Mouse (Mus musculus): ENCODE results near the gene Ptch2. TPM values are rescaled to one million over a fixed set of nuclear protein-coding genes. Genes with fewer than 3 reads are reported as not detected.

The Ptch2 gene
- total RNA-seq, 4 experiments from 2014 or later, result 0.44 to 1.0 (median 0.58) TPM

DNA sequence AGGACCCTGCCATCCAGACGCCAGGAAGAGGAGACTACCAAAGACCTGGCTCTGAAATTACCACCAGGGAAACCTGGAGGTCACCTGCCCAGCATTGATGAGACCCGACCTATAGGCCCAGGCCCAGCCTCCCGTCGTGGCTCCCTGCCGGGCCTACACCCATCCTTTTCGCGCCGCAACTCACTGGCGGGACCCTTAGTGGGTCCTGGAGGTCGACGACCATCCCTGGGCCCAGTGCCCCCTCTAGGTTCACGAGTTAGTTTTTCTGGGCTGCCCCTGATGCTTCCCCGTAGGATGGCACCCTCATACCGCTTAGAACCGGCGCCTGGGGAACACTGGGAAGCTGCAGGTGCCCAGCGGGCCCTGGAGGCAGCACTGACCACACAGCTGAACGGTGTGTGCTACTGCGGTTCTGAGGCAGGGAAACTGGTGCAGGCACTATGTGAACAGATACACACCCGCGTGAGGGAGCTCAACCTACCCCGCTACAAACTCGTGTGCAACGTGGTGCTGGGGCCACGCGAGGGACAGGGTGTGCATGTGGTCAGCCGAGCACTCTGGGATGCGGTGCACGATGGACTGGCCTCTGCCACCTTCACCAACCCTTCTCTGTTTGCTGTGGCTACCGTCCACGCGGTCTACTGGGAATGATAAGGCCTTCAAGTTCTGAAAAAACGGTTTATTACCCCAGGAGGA, 32.3 kb downstream of the Ptch2 start:
- DNase-seq (ENCODE audit: low spot score), result no peak

GRCm38 (mm10) chr4:117130790-117131189, 34.9 kb downstream of the Ptch2 start:
- no peak for DNase-seq (ENCODE audit: low spot score)

- no peak for DNase-seq (ENCODE audit: low spot score)
These were observed 35.3 kb downstream of the Ptch2 start for GRCm38 (mm10) chr4:117131198-117131597.

DNA sequence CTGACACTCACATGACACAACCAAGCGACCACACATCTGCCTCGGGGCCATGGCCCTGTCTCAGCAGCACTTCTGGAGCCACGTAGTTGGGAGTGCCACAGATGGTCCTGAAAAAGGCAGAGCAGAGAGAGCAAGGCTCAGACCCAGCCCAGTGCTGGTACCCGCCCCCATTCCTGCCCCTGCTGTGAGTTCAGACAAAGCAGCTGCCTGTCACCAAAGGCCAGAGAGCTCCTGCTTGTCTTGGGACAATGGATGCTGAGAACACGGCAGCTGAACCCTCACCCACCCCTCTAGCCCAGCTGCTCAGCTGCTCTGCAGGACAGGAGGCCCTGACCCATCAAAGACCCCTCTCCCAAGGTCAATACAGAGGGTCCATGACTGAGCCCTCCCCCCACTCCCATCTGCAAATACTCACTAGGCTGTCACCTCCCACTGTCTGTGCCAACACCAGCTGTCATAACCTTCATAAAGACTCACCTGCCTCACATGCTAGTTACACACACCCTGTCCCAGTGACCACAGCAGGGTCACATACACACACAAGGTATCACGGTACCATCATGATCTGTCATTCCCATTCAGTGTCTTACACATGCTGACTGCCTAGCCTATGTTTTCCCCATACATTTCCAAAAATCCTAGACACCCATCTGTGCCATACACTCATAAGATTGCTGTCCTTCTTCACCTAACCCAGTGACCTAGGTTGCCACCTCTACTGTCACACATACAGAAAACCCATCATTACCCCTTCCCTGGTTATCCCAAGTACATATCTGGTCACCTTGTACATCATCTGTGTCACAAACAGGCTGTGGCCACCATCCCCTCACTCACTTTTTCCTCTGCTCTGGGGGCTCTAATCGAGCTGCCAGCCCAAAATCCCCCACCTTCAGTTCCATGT, 36.3 kb downstream of the Ptch2 start:
- no peak for DNase-seq (ENCODE audit: low spot score)

DNA sequence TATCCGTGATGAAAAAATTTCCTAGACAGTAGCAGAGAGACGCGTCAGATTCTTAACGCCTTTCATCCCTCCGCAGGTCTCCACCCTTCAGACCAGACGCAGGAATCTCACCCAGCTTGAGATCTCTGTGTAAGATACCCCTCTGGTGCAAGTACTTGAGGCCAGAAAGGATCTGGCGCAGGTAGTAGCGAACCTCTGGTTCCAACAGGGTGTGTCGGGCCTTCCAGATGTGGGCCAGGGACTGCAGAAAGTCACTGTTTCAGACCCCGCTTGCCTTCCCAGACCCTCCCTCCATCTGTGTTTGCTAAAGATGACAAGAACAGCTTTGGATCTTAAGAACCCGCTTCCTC, 36.9 kb downstream of the Ptch2 start:
- DNase-seq (ENCODE audit: low spot score), result no peak

DNA sequence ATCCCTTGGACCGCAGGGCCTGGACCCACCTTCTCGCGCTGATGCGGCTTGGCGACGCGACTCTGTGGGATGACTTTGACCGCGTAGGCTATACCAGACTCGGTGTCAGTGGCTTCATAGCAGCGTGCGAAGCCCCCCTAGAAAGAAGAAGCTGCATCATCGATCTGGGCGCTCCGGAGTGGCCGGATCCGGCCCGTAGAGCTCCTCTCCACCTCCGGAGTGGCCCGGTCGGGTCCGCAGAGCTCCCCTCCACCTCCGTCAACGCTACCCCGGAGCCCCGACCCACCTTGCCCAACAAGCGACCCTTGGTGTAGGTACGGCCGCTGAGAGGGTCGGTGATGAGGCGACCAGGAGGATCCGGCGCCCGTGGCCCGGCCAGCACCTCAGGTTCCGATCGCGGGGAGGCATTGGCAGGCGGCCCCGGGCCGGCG, 37.5 kb downstream of the Ptch2 start:
- DNase-seq (ENCODE audit: low spot score), result no peak

- DNase-seq (ENCODE audit: low spot score), result peak; percentile 99
These were observed 38.1 kb downstream of the Ptch2 start, which contains the start of gene Plk3 for GRCm38 (mm10) chr4:117133817-117134600. Plk3 (minus strand) TSS chr4:117133963.

GRCm38 (mm10) chr4:117134601-117134995, 38.7 kb downstream of the Ptch2 start:
- no peak for DNase-seq (ENCODE audit: low spot score)

DNA sequence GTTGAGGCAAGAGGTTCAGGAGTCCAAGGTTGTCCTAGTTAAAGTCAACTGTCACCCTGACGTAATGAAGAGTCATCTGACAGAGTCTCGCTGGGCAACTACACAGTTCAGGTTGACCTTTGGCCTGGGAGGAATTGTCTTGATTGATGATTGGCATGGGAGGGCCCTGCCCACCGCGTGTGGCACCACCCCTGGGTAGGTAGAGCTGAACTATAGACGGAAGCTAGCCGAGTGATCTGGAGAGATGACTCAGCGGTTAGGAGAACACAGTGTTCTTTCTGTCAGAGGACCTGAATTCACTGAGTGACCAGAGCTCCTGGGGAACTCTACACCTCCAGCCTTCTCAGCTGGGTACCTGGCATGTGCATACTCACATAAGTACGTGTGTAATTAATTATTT, 40.2 kb downstream of the Ptch2 start:
- no peak for DNase-seq (ENCODE audit: low spot score)

DNA sequence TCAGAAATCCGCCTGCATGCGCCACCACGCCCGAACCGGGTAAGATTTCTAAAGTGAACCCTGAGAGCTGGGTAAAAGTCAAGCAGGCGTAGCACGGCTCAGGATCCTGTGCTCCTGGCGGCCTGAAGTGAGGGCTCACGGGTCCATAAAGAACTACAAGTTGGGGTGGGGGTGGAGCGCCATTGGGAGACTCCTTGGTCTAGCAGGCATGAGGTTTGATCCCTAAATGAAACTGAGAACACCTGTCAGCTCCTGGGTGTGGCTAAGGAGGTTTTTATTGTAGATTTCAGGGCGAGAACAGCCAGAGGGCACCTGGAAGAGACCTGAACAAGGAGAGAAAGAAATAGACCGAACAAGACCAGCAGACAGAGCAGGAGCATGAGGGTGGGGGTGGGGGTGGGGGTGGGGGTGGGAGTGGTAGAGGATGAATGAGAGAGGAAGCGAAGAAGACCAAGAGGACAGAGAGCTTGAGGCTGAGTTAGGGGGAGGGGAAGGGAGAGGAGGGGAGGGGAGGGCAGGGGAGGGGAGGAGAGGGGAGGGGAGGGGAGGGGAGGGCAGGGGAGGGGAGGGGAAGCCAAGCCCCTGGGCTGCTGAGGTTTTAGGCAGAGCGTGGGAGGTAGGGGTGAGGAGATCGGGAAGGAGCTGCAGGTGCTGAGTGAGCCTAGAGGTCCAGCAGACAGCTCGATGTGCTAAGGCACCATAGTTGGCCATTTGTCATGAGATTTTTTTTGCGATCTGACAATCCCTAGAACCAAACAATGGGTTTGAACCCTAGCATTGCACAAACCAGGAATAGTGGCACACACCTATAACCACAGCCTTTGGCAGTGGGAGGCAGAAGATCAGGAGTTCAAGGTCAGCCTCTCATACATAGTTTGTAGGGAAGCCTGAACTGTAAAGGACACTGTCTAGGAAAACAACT, 42.7 kb downstream of the Ptch2 start:
- no peak for DNase-seq (ENCODE audit: low spot score)

DNA sequence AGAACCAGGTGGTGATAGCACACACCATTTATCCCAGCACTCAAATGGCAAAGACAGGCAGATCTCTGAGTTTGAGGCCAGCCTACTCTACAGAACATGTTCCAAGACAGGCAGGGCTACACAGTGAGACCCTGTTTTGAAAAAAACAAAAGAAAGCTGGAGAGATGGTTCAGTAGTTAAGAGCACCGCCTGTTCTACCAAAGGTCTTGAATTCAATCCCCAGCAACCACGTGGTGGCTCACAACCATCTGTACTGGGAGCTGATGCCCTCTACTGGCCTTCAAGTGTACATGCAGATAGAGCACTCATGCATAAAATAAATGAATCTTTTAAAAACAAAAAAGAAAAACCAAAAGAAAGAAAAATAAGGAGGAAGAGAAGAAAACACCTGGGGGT, 43.3 kb downstream of the Ptch2 start:
- peak; percentile 58 for DNase-seq (ENCODE audit: low spot score)

GRCm38 (mm10) chr4:117140613-117141012, 44.7 kb downstream of the Ptch2 start:
- no peak for DNase-seq (ENCODE audit: low spot score)

- DNase-seq (ENCODE audit: low spot score), result no peak
These were observed 47.1 kb downstream of the Ptch2 start for GRCm38 (mm10) chr4:117143023-117143422.

DNA sequence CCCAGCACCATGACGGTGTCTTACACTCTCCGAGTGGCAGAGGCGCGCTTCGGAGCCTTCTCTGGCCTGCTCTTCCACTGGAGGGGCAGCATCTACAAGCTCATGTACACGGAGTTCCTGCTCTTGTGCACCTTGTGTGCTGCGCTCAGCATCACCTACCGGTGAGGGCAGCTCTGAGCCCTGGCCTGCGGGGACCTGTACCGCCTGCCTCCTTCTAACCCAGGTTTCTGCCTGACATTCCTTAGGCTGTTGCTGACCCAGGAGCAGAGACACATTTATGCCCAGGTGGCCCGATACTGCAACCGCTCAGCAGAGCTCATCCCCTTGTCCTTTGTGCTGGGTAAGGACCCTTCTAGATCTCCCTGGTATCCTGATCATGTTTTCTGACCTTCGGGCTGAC, 49.4 kb downstream of the Ptch2 start:
- DNase-seq (ENCODE audit: low spot score), result no peak

GRCm38 (mm10) chr4:117146176-117146575, 50.3 kb downstream of the Ptch2 start:
- peak; percentile 71 for DNase-seq (ENCODE audit: low spot score)

- no peak for DNase-seq (ENCODE audit: low spot score)
These were observed 52.3 kb downstream of the Ptch2 start for GRCm38 (mm10) chr4:117148047-117148713.

DNA sequence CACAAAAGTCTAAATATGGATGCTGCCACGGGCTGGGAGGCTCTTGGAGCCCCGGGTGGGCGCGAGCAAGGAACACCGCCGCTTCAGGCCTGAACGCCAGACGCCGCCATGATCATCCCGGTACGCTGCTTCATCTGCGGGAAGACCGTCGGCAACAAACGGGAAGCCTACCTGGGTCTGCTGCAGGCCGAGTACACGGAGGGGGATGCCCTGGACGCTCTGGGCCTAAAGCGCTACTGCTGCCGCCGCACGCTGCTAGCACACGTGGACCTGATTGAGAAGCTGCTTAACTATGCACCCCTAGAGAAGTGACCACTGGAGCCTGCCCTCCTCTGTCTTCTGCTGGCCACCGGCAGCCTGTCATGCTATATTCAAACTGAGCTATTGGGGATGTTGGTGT, 52.9 kb downstream of the Ptch2 start:
- DNase-seq (ENCODE audit: low spot score), result no peak

DNA sequence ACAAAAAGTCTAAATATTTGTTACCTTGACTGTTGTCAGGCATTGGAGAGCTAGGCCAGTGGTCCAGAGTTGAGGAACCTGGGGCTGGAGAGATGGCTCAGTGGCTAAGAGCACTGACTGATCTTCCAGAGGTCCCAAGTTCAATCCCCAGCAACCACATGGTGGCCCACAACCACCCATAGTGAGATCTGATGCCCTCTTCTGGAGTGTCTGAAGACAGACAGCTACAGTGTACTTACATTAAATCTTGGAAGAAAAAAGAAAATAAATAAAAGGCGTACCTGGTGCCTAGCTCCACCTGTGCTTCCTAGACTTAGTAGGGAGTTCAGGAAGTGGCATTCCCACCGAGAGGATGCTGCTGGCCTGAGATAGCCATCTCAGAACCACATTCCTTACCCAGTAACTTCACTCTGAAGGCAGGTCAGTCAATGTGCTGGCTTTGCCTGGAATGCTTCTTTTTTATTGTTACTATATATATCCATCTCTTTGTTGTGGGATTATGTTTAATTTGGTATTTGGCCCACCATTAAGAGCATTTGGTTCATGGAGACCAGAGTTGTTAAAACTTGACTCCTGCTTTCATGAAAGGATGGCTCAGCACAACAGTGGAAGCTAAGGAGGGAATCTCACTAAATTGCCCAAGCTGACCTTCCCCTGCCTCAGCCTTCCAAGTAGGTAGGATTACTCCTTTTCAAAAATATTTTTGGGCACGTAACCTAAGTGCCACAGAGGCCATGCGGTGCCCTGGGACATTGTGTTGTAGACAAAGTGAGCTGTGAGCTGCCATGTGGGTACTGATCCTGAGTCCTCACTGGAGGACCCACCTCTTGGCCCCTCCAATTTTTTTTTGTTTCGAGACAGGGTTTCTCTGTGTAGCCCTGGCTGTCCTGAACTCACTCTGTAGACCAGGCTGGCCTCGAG, 53.7 kb downstream of the Ptch2 start:
- no peak for DNase-seq (ENCODE audit: low spot score)

DNA sequence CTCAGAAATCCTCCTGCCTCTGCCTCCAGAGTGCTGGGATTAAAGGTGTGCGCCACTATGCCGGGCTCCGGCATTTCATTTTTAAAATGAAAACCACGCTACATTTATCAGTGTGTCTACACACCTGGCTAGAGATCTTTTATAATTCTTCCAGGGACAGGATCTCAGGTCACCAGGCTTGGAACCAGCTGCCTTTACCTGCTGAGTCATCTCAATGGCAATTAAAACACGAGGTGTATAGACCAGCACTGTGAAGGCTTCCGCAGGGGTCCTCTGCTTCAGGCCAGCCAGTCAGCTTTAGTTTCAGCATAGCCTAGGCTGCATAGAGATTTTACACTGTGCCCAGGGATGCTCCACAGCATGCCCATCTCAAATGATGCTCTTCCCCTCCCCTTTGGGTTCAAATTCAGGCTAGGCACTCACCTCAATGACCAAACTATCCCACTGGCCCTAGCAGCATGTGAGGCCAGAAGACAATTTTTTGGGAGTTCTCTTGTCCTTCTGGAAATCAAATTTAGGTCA, 54.4 kb downstream of the Ptch2 start:
- DNase-seq (ENCODE audit: low spot score), result no peak

Data from heart, adult 8-10 months (tissue).